In genomic region chr15:78900585-78901421, GRCm38 (mm10) we compare ENCODE assay signal across 8 mouse cellular contexts. TPM values are rescaled to one million over a fixed set of nuclear protein-coding genes. Genes with fewer than 3 reads are reported as not detected.
DNase-seq lines count a peak whose midpoint lies in the region; TF ChIP-seq lines count a peak whose summit lies in the region.

No protein-coding gene starts in this region.

- H3K27ac ChIP-seq in embryonic fibroblast, embryonic 13.5 days (ENCODE audit: insufficient read depth, low read length), result peak overlapping the region; percentile 35
- H3K27ac ChIP-seq in limb, embryonic 10.5 days, result peak overlapping the region; percentile 91

- 0 out of 2 replicates have a peak, but pooled peaks cover 3% of the 10 kb centered on the region for H3K27me3 ChIP-seq in limb, embryonic 10.5 days (ENCODE audit: low read depth, poor library complexity, severe bottlenecking)

- no peaks in the 10 kb centered on the region for H3K9me3 ChIP-seq in limb, embryonic 10.5 days (replicated peaks)

- peaks cover 7% of the 10 kb centered on the region for H3K4me1 ChIP-seq in lung, adult 2 months (ENCODE audit: control insufficient read depth, insufficient read depth, low read length)
- H3K4me1 ChIP-seq in embryonic fibroblast, embryonic 13.5 days (ENCODE audit: control insufficient read depth, insufficient read depth, low read length), result no peaks in the 10 kb centered on the region
- peaks cover 50% of the 10 kb centered on the region for H3K4me1 ChIP-seq in limb, embryonic 10.5 days

- H3K36me3 ChIP-seq in limb, embryonic 10.5 days, result peaks cover 44% of the 10 kb centered on the region

- H3K4me3 ChIP-seq in lung, adult 2 months (replicated peaks; ENCODE audit: extremely low read depth, low read depth, low read length), result peak overlapping the region; percentile 43
- H3K4me3 ChIP-seq in embryonic fibroblast, embryonic 13.5 days (ENCODE audit: insufficient read depth, low read length), result peak overlapping the region; percentile 91
- peak overlapping the region; percentile 76 for H3K4me3 ChIP-seq in limb, embryonic 10.5 days

- 26% methylated on average over 18 of the region's 18 CpGs for WGBS in lung, adult 2 months
- 12% methylated on average over 18 of the region's 18 CpGs for WGBS in limb, embryonic 10.5 days

- no peak for TF ChIP-seq POLR2A in lung, adult 2 months (IDR thresholded peaks at IDR 0.05; ENCODE audit: borderline replicate concordance, extremely low read depth, low read depth, low read length)
- 0 out of 2 replicates have a peak, but pooled peaks have one; percentile 14 for TF ChIP-seq POLR2A in embryonic fibroblast, embryonic 13.5 days (IDR thresholded peaks at IDR 0.05; ENCODE audit: low read depth, low read length)

- DNase-seq in lung, adult 2 months, result peak; percentile 34
- no peak for DNase-seq in lung, postnatal 36 days
- DNase-seq in limb, embryonic 10.5 days (ENCODE audit: low spot score), result peak; percentile 53
- peak; percentile 31 for DNase-seq in naive thymus-derived CD4-positive, alpha-beta T cell, adult 2 months (ENCODE audit: low read depth)
- DNase-seq in testis, postnatal 10 days (ENCODE audit: low spot score), result no peak
- DNase-seq in cerebellum, adult 8-10 months, result no peak
- DNase-seq in adrenal gland, adult 2 months, result no peak

- no peak for TF ChIP-seq CTCF in lung, adult 2 months (IDR thresholded peaks at IDR 0.05; ENCODE audit: insufficient read depth, low read length)
- TF ChIP-seq CTCF in embryonic fibroblast, embryonic 13.5 days (IDR thresholded peaks at IDR 0.05; ENCODE audit: borderline replicate concordance, insufficient read depth, low read length), result no peak

RNA-seq across cellular contexts. Expression of gene Sh3bp1, which starts 1.2 kb away (rescaled TPM):
- polyA plus RNA-seq in lung, adult 2 months (2012; rRNA removed), result 77.8 and 92.6 TPM in 2 replicates
- polyA plus RNA-seq in embryonic fibroblast, embryonic 13.5 days (2011; ENCODE audit: insufficient read length, low read depth, missing spikeins), result 44.1 and 47.8 TPM in 2 replicates
- 51.1 and 51.2 TPM in 2 replicates for polyA plus RNA-seq in limb, embryonic 10.5 days (2016; fragmentation: Nextera tagmentation; extraction: Ambion mirVana)
- 10 to 100 TPM in 1 of 2 experiments, 1 to 10 TPM in 1; 4.6 to 11.0 TPM for total RNA-seq in adrenal gland, adult 2 months (2021)
- 54.1 and 60.0 TPM in 2 replicates for polyA plus RNA-seq in adrenal gland, adult 2 months (2012; rRNA removed)

RNA-seq across cellular contexts. Expression of gene Gm49510, which starts 1.3 kb away (rescaled TPM):
- 0.04 TPM in 1 of 2 replicates, not detected in the other for polyA plus RNA-seq in lung, adult 2 months (2012; rRNA removed)
- polyA plus RNA-seq in embryonic fibroblast, embryonic 13.5 days (2011; ENCODE audit: insufficient read length, low read depth, missing spikeins), result 0.61 TPM in 1 of 2 replicates, not detected in the other
- 0.13 and 0.51 TPM in 2 replicates for polyA plus RNA-seq in limb, embryonic 10.5 days (2016; fragmentation: Nextera tagmentation; extraction: Ambion mirVana)
- not detected for total RNA-seq in adrenal gland, adult 2 months (2021)
- not detected in 2 replicates for polyA plus RNA-seq in adrenal gland, adult 2 months (2012; rRNA removed)

RNA-seq across cellular contexts. Expression of gene Pdxp, which starts 12.9 kb away (rescaled TPM):
- 3.5 and 4.2 TPM in 2 replicates for polyA plus RNA-seq in lung, adult 2 months (2012; rRNA removed)
- 3.0 and 4.2 TPM in 2 replicates for polyA plus RNA-seq in embryonic fibroblast, embryonic 13.5 days (2011; ENCODE audit: insufficient read length, low read depth, missing spikeins)
- 37.1 and 40.8 TPM in 2 replicates for polyA plus RNA-seq in limb, embryonic 10.5 days (2016; fragmentation: Nextera tagmentation; extraction: Ambion mirVana)
- 1 to 10 TPM; 2.4 to 5.7 TPM for total RNA-seq in adrenal gland, adult 2 months (2021)
- polyA plus RNA-seq in adrenal gland, adult 2 months (2012; rRNA removed), result 18.8 and 30.1 TPM in 2 replicates

RNA-seq across cellular contexts. Expression of gene Gga1, which starts 23.8 kb away (rescaled TPM):
- polyA plus RNA-seq in lung, adult 2 months (2012; rRNA removed), result 113 and 121 TPM in 2 replicates
- 33.1 and 33.2 TPM in 2 replicates for polyA plus RNA-seq in embryonic fibroblast, embryonic 13.5 days (2011; ENCODE audit: insufficient read length, low read depth, missing spikeins)
- polyA plus RNA-seq in limb, embryonic 10.5 days (2016; fragmentation: Nextera tagmentation; extraction: Ambion mirVana), result 49.9 and 56.5 TPM in 2 replicates
- total RNA-seq in adrenal gland, adult 2 months (2021), result 10 to 100 TPM; 51.9 to 56.2 TPM
- polyA plus RNA-seq in adrenal gland, adult 2 months (2012; rRNA removed), result 138 and 147 TPM in 2 replicates

RNA-seq across cellular contexts. Expression of gene Lgals1, which starts 25.7 kb away (rescaled TPM):
- polyA plus RNA-seq in lung, adult 2 months (2012; rRNA removed), result 250 and 251 TPM in 2 replicates
- polyA plus RNA-seq in embryonic fibroblast, embryonic 13.5 days (2011; ENCODE audit: insufficient read length, low read depth, missing spikeins), result 4,027 and 4,662 TPM in 2 replicates
- 292 and 458 TPM in 2 replicates for polyA plus RNA-seq in limb, embryonic 10.5 days (2016; fragmentation: Nextera tagmentation; extraction: Ambion mirVana)
- 100 to 1,000 TPM; 386 to 613 TPM for total RNA-seq in adrenal gland, adult 2 months (2021)
- polyA plus RNA-seq in adrenal gland, adult 2 months (2012; rRNA removed), result 341 and 382 TPM in 2 replicates

Comparison
In these comparisons a context has a peak if more than half of its experiments do, and no peak if none do; other contexts are left out.
1. DNase-seq: peak in lung, adult 2 months (single experiment), limb, embryonic 10.5 days (single experiment) and naive thymus-derived CD4-positive, alpha-beta T cell, adult 2 months (single experiment); none in lung, postnatal 36 days (single experiment), testis, postnatal 10 days (single experiment), cerebellum, adult 8-10 months (single experiment) and adrenal gland, adult 2 months (single experiment).
2. Peak in every context shown above with its lines, with median percentiles within 50 percentile points of each other: H3K4me3 ChIP-seq.